9 mouse cellular contexts compared by ENCODE assay signal in the genomic region with DNA sequence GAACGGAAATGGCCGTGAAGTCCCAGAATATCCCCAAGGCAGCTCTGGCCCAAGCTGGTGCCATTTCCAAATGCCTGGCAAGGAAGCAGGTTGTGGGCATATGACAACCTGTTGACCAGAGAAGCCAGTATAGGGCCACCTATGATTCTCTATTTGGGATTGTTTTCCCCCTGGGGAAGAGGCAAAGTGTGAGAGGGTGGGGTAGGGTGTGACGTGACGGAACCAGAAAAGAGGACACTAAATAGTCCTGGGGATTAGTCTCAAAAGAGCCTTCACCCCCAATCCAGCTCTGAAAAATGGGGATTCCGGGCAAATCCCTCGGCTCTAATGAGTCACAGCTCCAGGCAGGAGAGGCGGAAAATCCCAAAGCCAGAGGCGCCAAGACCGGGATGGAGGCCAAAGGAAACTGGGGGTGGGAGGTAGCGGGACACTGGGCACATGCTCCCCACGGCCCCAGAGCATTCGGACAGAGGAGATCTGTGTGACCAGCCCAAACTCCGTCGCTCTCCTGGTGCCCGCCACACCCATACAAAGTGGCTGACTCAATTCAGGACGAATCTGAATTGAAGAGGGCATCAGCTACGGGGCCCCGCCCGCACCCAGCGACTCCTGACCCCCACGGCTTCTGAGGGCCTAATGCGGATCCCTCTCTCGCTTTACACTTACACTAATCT. TPM values are rescaled to one million over a fixed set of nuclear protein-coding genes. Genes with fewer than 3 reads are reported as not detected.
DNase-seq lines count a peak whose midpoint lies in the region; ATAC-seq and TF ChIP-seq lines count a peak whose summit lies in the region.
"Had no signal": no experiment of that assay in that cellular context is flagged by ENCODE, and none has a peak within 500 bp of the region (broad histone marks: within the 10 kb centered on the region; RNA-seq: fewer than 3 reads in every experiment).

No protein-coding gene starts in this region.

- H3K4me2 ChIP-seq in intestine, embryonic 14.5 days (ENCODE audit: low read length): peak overlapping the region; percentile 68
- H3K4me2 ChIP-seq in liver, postnatal 0 days (ENCODE audit: low read depth, low read length): peak overlapping the region; percentile 80
- peak overlapping the region; percentile 66 for H3K4me2 ChIP-seq in stomach, embryonic 14.5 days (replicated peaks; ENCODE audit: low read depth, low read length)

- peak overlapping the region; percentile 42 for H3K4me3 ChIP-seq in intestine, embryonic 14.5 days (ENCODE audit: low read depth, low read length)
- H3K4me3 ChIP-seq in liver, postnatal 0 days (ENCODE audit: low read depth, low read length): peak overlapping the region; percentile 60
- H3K4me3 ChIP-seq in stomach, embryonic 14.5 days (ENCODE audit: low read depth, low read length): peak overlapping the region; percentile 52

- H3K9me3 ChIP-seq in intestine, embryonic 14.5 days (ENCODE audit: control insufficient read depth, low read length): no peaks in the 10 kb centered on the region
- H3K9me3 ChIP-seq in liver, postnatal 0 days (ENCODE audit: low read length): no peaks in the 10 kb centered on the region
- H3K9me3 ChIP-seq in stomach, embryonic 14.5 days (ENCODE audit: control insufficient read depth, low read depth, low read length): no peaks in the 10 kb centered on the region
- H3K9me3 ChIP-seq: midbrain, embryonic 12.5 days had no signal

- H3K9ac ChIP-seq in intestine, embryonic 14.5 days (ENCODE audit: low read length): 0 out of 2 replicates have a peak overlapping the region, but pooled peaks have one; percentile 16
- H3K9ac ChIP-seq in liver, postnatal 0 days (replicated peaks): peak overlapping the region; percentile 71
- 0 out of 2 replicates have a peak overlapping the region, but pooled peaks have one; percentile 14 for H3K9ac ChIP-seq in stomach, embryonic 14.5 days (replicated peaks; ENCODE audit: low read depth, low read length)
- H3K9ac ChIP-seq: midbrain, embryonic 12.5 days had no signal

- no peak for TF ChIP-seq EP300 in liver, postnatal 0 days (IDR thresholded peaks at IDR 0.05; ENCODE audit: low read depth)

- no peak overlapping the region for H3K27ac ChIP-seq in intestine, embryonic 14.5 days (ENCODE audit: low read depth)
- H3K27ac ChIP-seq in liver, postnatal 0 days (ENCODE audit: low read depth): no peak overlapping the region; the same call in 1 of the 2 replicates
- no peak overlapping the region for H3K27ac ChIP-seq in stomach, embryonic 14.5 days (ENCODE audit: low read length)
- H3K27ac ChIP-seq: midbrain, embryonic 12.5 days had no signal

- DNase-seq in 3T3-L1 (ENCODE audit: low read depth, low spot score) (peak; percentile 93), adipocyte (ENCODE audit: low spot score) (peak; percentile 92)
- peak; percentile 83 for DNase-seq in gastrocnemius, postnatal 25 days
- DNase-seq in intestine, embryonic 14.5 days (ENCODE audit: low spot score): no peak
- peak; percentile 33 for DNase-seq in liver, postnatal 0 days
- no peak for DNase-seq in natural killer cell, adult 2 months (ENCODE audit: low spot score in 2 of 2)

- TF ChIP-seq CTCF in liver, postnatal 0 days (IDR thresholded peaks at IDR 0.05; ENCODE audit: low read depth): no peak

- no peak for ATAC-seq in intestine, embryonic 14.5 days (replicated peaks; ENCODE audit: low FRiP score, low TSS enrichment, low read depth)
- ATAC-seq in liver, postnatal 0 days: no peak
- ATAC-seq in stomach, embryonic 14.5 days (ENCODE audit: insufficient number of reproducible peaks, insufficient read depth, low FRiP score, low read depth): no peak
- ATAC-seq in inflammation-experienced regulatory T-cells, adult 6 months: no peak

- H3K36me3 ChIP-seq in intestine, embryonic 14.5 days (ENCODE audit: control insufficient read depth, insufficient read depth, low read length): no peaks in the 10 kb centered on the region
- H3K36me3 ChIP-seq in liver, postnatal 0 days (replicated peaks; ENCODE audit: insufficient read depth, low read length): 0 out of 2 replicates have a peak, but pooled peaks cover 2% of the 10 kb centered on the region
- no peaks in the 10 kb centered on the region for H3K36me3 ChIP-seq in stomach, embryonic 14.5 days (ENCODE audit: control insufficient read depth, insufficient read depth, low read length)
- H3K36me3 ChIP-seq: midbrain, embryonic 12.5 days had no signal

- 16% methylated on average over 23 of the region's 23 CpGs for WGBS in intestine, embryonic 14.5 days
- 26% methylated on average over 23 of the region's 23 CpGs for WGBS in liver, postnatal 0 days (ENCODE audit: insufficient replicate concordance)
- 11% methylated on average over 23 of the region's 23 CpGs for WGBS in stomach, embryonic 14.5 days

- peaks cover 45% of the 10 kb centered on the region for H3K27me3 ChIP-seq in intestine, embryonic 14.5 days (replicated peaks; ENCODE audit: control insufficient read depth, insufficient read depth, low read length)
- H3K27me3 ChIP-seq in liver, postnatal 0 days (ENCODE audit: insufficient read depth, low read length): peaks cover 31% of the 10 kb centered on the region
- H3K27me3 ChIP-seq in stomach, embryonic 14.5 days (ENCODE audit: control insufficient read depth, insufficient read depth, low read length): peaks cover 17% of the 10 kb centered on the region

- peaks cover 30% of the 10 kb centered on the region for H3K4me1 ChIP-seq in intestine, embryonic 14.5 days (replicated peaks; ENCODE audit: control insufficient read depth, insufficient read depth, low read length)
- H3K4me1 ChIP-seq in liver, postnatal 0 days (ENCODE audit: insufficient read depth): peaks cover 40% of the 10 kb centered on the region
- peaks cover 52% of the 10 kb centered on the region for H3K4me1 ChIP-seq in stomach, embryonic 14.5 days (ENCODE audit: control insufficient read depth, insufficient read depth, low read length)

RNA-seq across cellular contexts. Expression of gene Trim47, which starts 18.4 kb away (rescaled TPM):
- 10 to 100 TPM in 1 of 2 experiments, 1 to 10 TPM in 1; 7.9 to 14.5 TPM for total RNA-seq in gastrocnemius, postnatal 25 days (2021)
- 10.8 and 13.1 TPM in 2 replicates for polyA plus RNA-seq in intestine, embryonic 14.5 days (2014; fragmentation: Nextera tagmentation; extraction: Ambion mirVana)
- 5.7 and 7.4 TPM in 2 replicates for polyA plus RNA-seq in liver, postnatal 0 days (2015; fragmentation: Nextera tagmentation; extraction: Ambion mirVana)
- polyA plus RNA-seq in stomach, embryonic 14.5 days (2014; fragmentation: Nextera tagmentation; extraction: Ambion mirVana): 12.2 and 17.3 TPM in 2 replicates
- polyA plus RNA-seq in inflammation-experienced regulatory T-cells, adult 6 months (2017; shearing (Covaris generic)): under 1 TPM in 1 of 3 experiments, not detected in 2; 0.39 TPM

RNA-seq across cellular contexts. Expression of gene Wbp2, which starts 21.8 kb away (rescaled TPM):
- total RNA-seq in gastrocnemius, postnatal 25 days (2021): 10 to 100 TPM; 58.1 to 64.4 TPM
- 78.0 and 85.0 TPM in 2 replicates for polyA plus RNA-seq in intestine, embryonic 14.5 days (2014; fragmentation: Nextera tagmentation; extraction: Ambion mirVana)
- polyA plus RNA-seq in liver, postnatal 0 days (2015; fragmentation: Nextera tagmentation; extraction: Ambion mirVana): 63.3 and 65.0 TPM in 2 replicates
- 74.0 and 82.4 TPM in 2 replicates for polyA plus RNA-seq in stomach, embryonic 14.5 days (2014; fragmentation: Nextera tagmentation; extraction: Ambion mirVana)
- polyA plus RNA-seq in inflammation-experienced regulatory T-cells, adult 6 months (2017; shearing (Covaris generic)): 100 to 1,000 TPM; 153 to 156 (median 154) TPM

RNA-seq across cellular contexts. Expression of gene Trim65, which starts 22.3 kb away (rescaled TPM):
- 1 to 10 TPM; 5.1 to 5.4 TPM for total RNA-seq in gastrocnemius, postnatal 25 days (2021)
- 5.3 and 5.5 TPM in 2 replicates for polyA plus RNA-seq in intestine, embryonic 14.5 days (2014; fragmentation: Nextera tagmentation; extraction: Ambion mirVana)
- polyA plus RNA-seq in liver, postnatal 0 days (2015; fragmentation: Nextera tagmentation; extraction: Ambion mirVana): 1.1 and 1.2 TPM in 2 replicates
- polyA plus RNA-seq in stomach, embryonic 14.5 days (2014; fragmentation: Nextera tagmentation; extraction: Ambion mirVana): 5.0 and 6.4 TPM in 2 replicates
- polyA plus RNA-seq in inflammation-experienced regulatory T-cells, adult 6 months (2017; shearing (Covaris generic)): 10 to 100 TPM in 2 of 3 experiments, 1 to 10 TPM in 1; 9.5 to 13.3 (median 11.4) TPM

RNA-seq across cellular contexts. Expression of gene Mrpl38, which starts 30.1 kb away (rescaled TPM):
- total RNA-seq in gastrocnemius, postnatal 25 days (2021): 10 to 100 TPM; 48.7 to 50.8 TPM
- 111 and 113 TPM in 2 replicates for polyA plus RNA-seq in intestine, embryonic 14.5 days (2014; fragmentation: Nextera tagmentation; extraction: Ambion mirVana)
- polyA plus RNA-seq in liver, postnatal 0 days (2015; fragmentation: Nextera tagmentation; extraction: Ambion mirVana): 43.9 and 44.0 TPM in 2 replicates
- 93.9 and 94.2 TPM in 2 replicates for polyA plus RNA-seq in stomach, embryonic 14.5 days (2014; fragmentation: Nextera tagmentation; extraction: Ambion mirVana)
- 10 to 100 TPM; 14.3 to 30.6 (median 28.0) TPM for polyA plus RNA-seq in inflammation-experienced regulatory T-cells, adult 6 months (2017; shearing (Covaris generic))

RNA-seq across cellular contexts. Expression of gene Unc13d, which starts 30.8 kb away (rescaled TPM):
- total RNA-seq in gastrocnemius, postnatal 25 days (2021): under 1 TPM; 0.16 to 0.38 TPM
- polyA plus RNA-seq in intestine, embryonic 14.5 days (2014; fragmentation: Nextera tagmentation; extraction: Ambion mirVana): 2.6 and 3.5 TPM in 2 replicates
- polyA plus RNA-seq in liver, postnatal 0 days (2015; fragmentation: Nextera tagmentation; extraction: Ambion mirVana): 6.1 and 6.9 TPM in 2 replicates
- 3.7 and 4.7 TPM in 2 replicates for polyA plus RNA-seq in stomach, embryonic 14.5 days (2014; fragmentation: Nextera tagmentation; extraction: Ambion mirVana)
- polyA plus RNA-seq in inflammation-experienced regulatory T-cells, adult 6 months (2017; shearing (Covaris generic)): 100 to 1,000 TPM in 1 of 3 experiments, 10 to 100 TPM in 2; 80.1 to 128 (median 81.9) TPM

Comparison
In these comparisons a context has a peak if more than half of its experiments do, and no peak if none do; other contexts are left out.
1. DNase-seq: peak in 3T3-L1 (single experiment), adipocyte (single experiment), gastrocnemius, postnatal 25 days (single experiment) and liver, postnatal 0 days (single experiment); none in intestine, embryonic 14.5 days (single experiment) and natural killer cell, adult 2 months (0 of 2).
2. H3K9ac ChIP-seq: peak in every context shown above with its lines; median percentile 71 in liver, postnatal 0 days; 16 in intestine, embryonic 14.5 days; 14 in stomach, embryonic 14.5 days.
3. Peak in every context shown above with its lines, with median percentiles within 50 percentile points of each other: H3K4me2 ChIP-seq and H3K4me3 ChIP-seq.